Mouse (Mus musculus): ENCODE data around the gene Gpr39. TPM values are rescaled to one million over a fixed set of nuclear protein-coding genes. Genes with fewer than 3 reads are reported as not detected.

Gpr39 gene
- total RNA-seq, 1 experiment: 1.7 TPM

DNA sequence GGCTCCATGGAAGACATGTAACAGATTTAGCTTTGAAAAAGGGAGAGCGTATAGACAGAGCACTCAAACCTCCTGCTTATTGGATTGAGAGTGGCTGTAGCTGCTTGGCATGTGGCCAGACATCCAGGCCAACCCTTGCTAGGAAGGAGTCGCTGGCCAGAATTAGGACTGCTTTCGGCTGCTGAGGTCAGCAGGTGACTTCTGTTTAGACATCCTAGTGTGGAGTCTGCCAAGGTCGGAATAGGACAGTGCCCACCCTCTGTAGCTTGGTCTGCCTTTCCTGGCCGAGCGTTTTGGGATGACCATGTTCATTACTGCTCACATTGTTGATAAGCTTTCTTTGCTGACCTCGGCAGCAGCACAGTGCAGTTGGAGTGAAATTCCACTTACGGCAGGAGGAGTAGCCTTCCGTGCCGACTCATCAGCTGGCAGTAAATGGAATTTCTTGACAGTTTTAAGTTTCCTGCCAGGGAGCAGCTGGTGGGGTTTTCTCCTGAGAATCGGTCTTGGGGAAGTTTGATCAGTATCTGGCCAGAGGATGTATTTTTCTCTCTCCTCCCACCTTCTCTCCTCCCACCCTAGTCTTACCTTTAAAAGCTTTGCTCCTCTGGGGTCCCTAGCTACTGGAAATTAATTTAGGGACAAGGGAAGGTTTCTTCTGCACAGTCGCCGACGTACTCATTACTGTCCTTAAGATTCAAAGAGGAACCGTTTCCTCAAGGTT is 83.3 kb downstream of the Gpr39 start:
- H3K4me1 ChIP-seq (ENCODE audit: control insufficient read depth in 2 of 2, insufficient read depth in 2 of 2, low read length in 2 of 2, poor library complexity in 1 of 2): no peaks in the 10 kb centered on the region
- H3K9me3 ChIP-seq (ENCODE audit: control insufficient read depth, insufficient read depth, low read depth, low read length): no peaks in the 10 kb centered on the region
- in situ Hi-C loops (cut with MboI; ENCODE audit: low sequenced_read_pairs in 2 of 2, unreplicated experiment in 2 of 2): no loop called here
- H3K27ac ChIP-seq (ENCODE audit: insufficient read depth, low read depth, low read length, poor library complexity, severe bottlenecking): no peak overlapping the region
- H3K9ac ChIP-seq (ENCODE audit: insufficient read depth, low read depth, low read length, poor library complexity, severe bottlenecking): no peak overlapping the region
- H3K4me3 ChIP-seq (ENCODE audit: insufficient read depth in 1 of 2, low read depth in 1 of 2, low read length in 2 of 2, poor library complexity in 1 of 2, severe bottlenecking in 1 of 2): no peak overlapping the region
- no peaks in the 10 kb centered on the region for H3K36me3 ChIP-seq (ENCODE audit: control insufficient read depth, insufficient read depth, low read length, poor library complexity, severe bottlenecking)
- no peak for DNase-seq (ENCODE audit: low read depth, low spot score)
- no peak for TF ChIP-seq CHD2 (IDR thresholded peaks at IDR 0.05; ENCODE audit: low read depth, low read length)
- no peak for TF ChIP-seq MAFK (IDR thresholded peaks at IDR 0.05; ENCODE audit: insufficient read depth, low read depth, low read length)
- no peak for TF ChIP-seq ZNF384 (IDR thresholded peaks at IDR 0.05; ENCODE audit: low read depth, low read length)
- TF ChIP-seq ZC3H11A (IDR thresholded peaks at IDR 0.05; ENCODE audit: borderline replicate concordance, low read depth, low read length): no peak
- TF ChIP-seq HCFC1 (IDR thresholded peaks at IDR 0.05; ENCODE audit: borderline replicate concordance, insufficient read depth, low read length): no peak

DNA sequence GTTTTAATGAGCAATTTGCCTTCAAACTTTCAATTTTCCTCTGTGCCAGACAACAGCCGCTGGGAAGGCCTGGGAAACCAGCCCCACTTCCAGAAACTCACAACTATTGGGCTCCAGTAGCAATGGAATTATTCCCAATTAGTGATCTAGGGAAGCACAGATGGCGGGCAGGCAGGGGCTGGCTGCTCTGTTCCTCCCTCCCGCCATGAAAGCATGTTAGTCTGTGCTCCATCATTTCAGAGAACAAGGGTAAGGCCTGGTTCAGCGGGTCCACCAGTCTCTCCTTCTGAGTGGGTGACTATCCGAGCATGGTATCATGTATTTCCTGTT is 83.9 kb downstream of the Gpr39 start:
- TF ChIP-seq HCFC1 (IDR thresholded peaks at IDR 0.05; ENCODE audit: borderline replicate concordance, insufficient read depth, low read length) (no peak), CHD2 (IDR thresholded peaks at IDR 0.05; ENCODE audit: low read depth, low read length) (no peak), MAFK (IDR thresholded peaks at IDR 0.05; ENCODE audit: insufficient read depth, low read depth, low read length) (no peak), ZNF384 (IDR thresholded peaks at IDR 0.05; ENCODE audit: low read depth, low read length) (no peak), ZC3H11A (IDR thresholded peaks at IDR 0.05; ENCODE audit: borderline replicate concordance, low read depth, low read length) (no peak)
- H3K9ac ChIP-seq (ENCODE audit: insufficient read depth, low read depth, low read length, poor library complexity, severe bottlenecking): no peak overlapping the region
- H3K4me1 ChIP-seq (ENCODE audit: control insufficient read depth in 2 of 2, insufficient read depth in 2 of 2, low read length in 2 of 2, poor library complexity in 1 of 2): no peaks in the 10 kb centered on the region
- DNase-seq (ENCODE audit: low read depth, low spot score): no peak
- H3K36me3 ChIP-seq (ENCODE audit: control insufficient read depth, insufficient read depth, low read length, poor library complexity, severe bottlenecking): no peaks in the 10 kb centered on the region
- H3K9me3 ChIP-seq (ENCODE audit: control insufficient read depth, insufficient read depth, low read depth, low read length): no peaks in the 10 kb centered on the region
- H3K27ac ChIP-seq (ENCODE audit: insufficient read depth, low read depth, low read length, poor library complexity, severe bottlenecking): no peak overlapping the region
- H3K4me3 ChIP-seq (ENCODE audit: insufficient read depth in 1 of 2, low read depth in 1 of 2, low read length in 2 of 2, poor library complexity in 1 of 2, severe bottlenecking in 1 of 2): no peak overlapping the region
- in situ Hi-C loops (cut with MboI; ENCODE audit: low sequenced_read_pairs in 2 of 2, unreplicated experiment in 2 of 2): no loop called here

DNA sequence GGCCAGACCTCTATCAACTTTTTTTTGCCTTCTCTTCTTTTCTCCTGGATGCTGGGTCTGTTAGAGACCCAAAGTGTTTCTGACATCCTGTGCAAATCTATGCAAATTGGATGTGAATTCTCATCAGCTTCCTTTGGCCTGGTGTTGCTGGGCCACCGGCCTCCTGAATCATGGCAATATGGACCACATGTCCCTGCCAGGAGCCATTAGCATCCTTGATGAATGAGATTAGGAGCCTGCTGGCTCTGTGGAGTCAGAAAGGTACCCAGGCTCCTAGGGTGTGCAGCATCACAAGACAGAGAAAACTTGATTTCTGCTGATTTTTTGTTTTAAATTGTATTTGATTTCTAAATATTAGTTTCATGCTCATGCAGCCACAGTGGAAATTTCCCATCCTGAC is 85.3 kb downstream of the Gpr39 start:
- H3K4me3 ChIP-seq (ENCODE audit: insufficient read depth in 1 of 2, low read depth in 1 of 2, low read length in 2 of 2, poor library complexity in 1 of 2, severe bottlenecking in 1 of 2): no peak overlapping the region
- no peak overlapping the region for H3K27ac ChIP-seq (ENCODE audit: insufficient read depth, low read depth, low read length, poor library complexity, severe bottlenecking)
- H3K9ac ChIP-seq (ENCODE audit: insufficient read depth, low read depth, low read length, poor library complexity, severe bottlenecking): no peak overlapping the region
- no peaks in the 10 kb centered on the region for H3K4me1 ChIP-seq (ENCODE audit: control insufficient read depth in 2 of 2, insufficient read depth in 2 of 2, low read length in 2 of 2, poor library complexity in 1 of 2)
- no peak for TF ChIP-seq CHD2 (IDR thresholded peaks at IDR 0.05; ENCODE audit: low read depth, low read length)
- no peak for TF ChIP-seq HCFC1 (IDR thresholded peaks at IDR 0.05; ENCODE audit: borderline replicate concordance, insufficient read depth, low read length)
- TF ChIP-seq ZNF384 (IDR thresholded peaks at IDR 0.05; ENCODE audit: low read depth, low read length): no peak
- TF ChIP-seq ZC3H11A (IDR thresholded peaks at IDR 0.05; ENCODE audit: borderline replicate concordance, low read depth, low read length): no peak
- no peak for TF ChIP-seq MAFK (IDR thresholded peaks at IDR 0.05; ENCODE audit: insufficient read depth, low read depth, low read length)
- no peaks in the 10 kb centered on the region for H3K9me3 ChIP-seq (ENCODE audit: control insufficient read depth, insufficient read depth, low read depth, low read length)
- H3K36me3 ChIP-seq (ENCODE audit: control insufficient read depth, insufficient read depth, low read length, poor library complexity, severe bottlenecking): no peaks in the 10 kb centered on the region
- DNase-seq (ENCODE audit: low read depth, low spot score): no peak
- in situ Hi-C loops (cut with MboI; ENCODE audit: low sequenced_read_pairs in 2 of 2, unreplicated experiment in 2 of 2): no loop called here

DNA sequence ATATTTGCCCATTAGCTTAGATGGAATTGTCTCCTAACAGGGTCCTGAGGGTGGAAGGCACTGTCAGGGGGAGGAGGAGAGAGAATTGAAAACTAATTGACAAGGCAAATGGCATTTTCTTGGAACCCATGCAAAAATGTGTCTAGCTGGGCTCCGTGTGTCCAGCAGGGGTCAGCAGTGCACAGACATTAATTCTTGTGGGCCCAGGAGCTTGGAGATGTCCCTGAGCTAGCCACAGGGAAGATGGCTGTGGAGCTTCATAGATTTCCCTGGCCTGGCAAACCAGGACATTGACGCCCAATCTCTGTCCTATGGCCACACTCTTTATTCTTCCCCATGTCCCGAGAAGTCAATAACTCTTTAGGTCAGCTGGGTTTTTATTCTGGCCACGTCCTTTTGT is 113.0 kb downstream of the Gpr39 start:
- Histone ChIP-seq H3K4me3 (ENCODE audit: insufficient read depth in 1 of 2, low read depth in 1 of 2, low read length in 2 of 2, poor library complexity in 1 of 2, severe bottlenecking in 1 of 2) (no peak overlapping the region), H3K9ac (ENCODE audit: insufficient read depth, low read depth, low read length, poor library complexity, severe bottlenecking) (no peak overlapping the region), H3K9me3 (ENCODE audit: control insufficient read depth, insufficient read depth, low read depth, low read length) (no peaks in the 10 kb centered on the region), H3K27ac (ENCODE audit: insufficient read depth, low read depth, low read length, poor library complexity, severe bottlenecking) (no peak overlapping the region), H3K36me3 (ENCODE audit: control insufficient read depth, insufficient read depth, low read length, poor library complexity, severe bottlenecking) (no peaks in the 10 kb centered on the region), H3K4me1 (ENCODE audit: control insufficient read depth in 2 of 2, insufficient read depth in 2 of 2, low read length in 2 of 2, poor library complexity in 1 of 2) (no peaks in the 10 kb centered on the region)
- in situ Hi-C loops (cut with MboI; ENCODE audit: low sequenced_read_pairs in 2 of 2, unreplicated experiment in 2 of 2): no loop called here
- peak; percentile 29 for DNase-seq (ENCODE audit: low read depth, low spot score)
- TF ChIP-seq ZNF384 (IDR thresholded peaks at IDR 0.05; ENCODE audit: low read depth, low read length) (no peak), CHD2 (IDR thresholded peaks at IDR 0.05; ENCODE audit: low read depth, low read length) (no peak), ZC3H11A (IDR thresholded peaks at IDR 0.05; ENCODE audit: borderline replicate concordance, low read depth, low read length) (no peak), HCFC1 (IDR thresholded peaks at IDR 0.05; ENCODE audit: borderline replicate concordance, insufficient read depth, low read length) (no peak), MAFK (IDR thresholded peaks at IDR 0.05; ENCODE audit: insufficient read depth, low read depth, low read length) (no peak)

Measured in ES-E14 (cell line).